Mouse (Mus musculus) natural killer cell, adult 2 months (primary cell): ENCODE measurements around the gene Vars2.
A peak's percentile ranks its signal among the peaks of the same experiment; 100 is the strongest.

Source experiments
- DNase-seq, 2 experiments: peaks; one replicate each; pipeline ENCODE4 v3.0.0; 2022; ENCODE audit warnings: low spot score in 2 of 2

Vars2 gene

DNA sequence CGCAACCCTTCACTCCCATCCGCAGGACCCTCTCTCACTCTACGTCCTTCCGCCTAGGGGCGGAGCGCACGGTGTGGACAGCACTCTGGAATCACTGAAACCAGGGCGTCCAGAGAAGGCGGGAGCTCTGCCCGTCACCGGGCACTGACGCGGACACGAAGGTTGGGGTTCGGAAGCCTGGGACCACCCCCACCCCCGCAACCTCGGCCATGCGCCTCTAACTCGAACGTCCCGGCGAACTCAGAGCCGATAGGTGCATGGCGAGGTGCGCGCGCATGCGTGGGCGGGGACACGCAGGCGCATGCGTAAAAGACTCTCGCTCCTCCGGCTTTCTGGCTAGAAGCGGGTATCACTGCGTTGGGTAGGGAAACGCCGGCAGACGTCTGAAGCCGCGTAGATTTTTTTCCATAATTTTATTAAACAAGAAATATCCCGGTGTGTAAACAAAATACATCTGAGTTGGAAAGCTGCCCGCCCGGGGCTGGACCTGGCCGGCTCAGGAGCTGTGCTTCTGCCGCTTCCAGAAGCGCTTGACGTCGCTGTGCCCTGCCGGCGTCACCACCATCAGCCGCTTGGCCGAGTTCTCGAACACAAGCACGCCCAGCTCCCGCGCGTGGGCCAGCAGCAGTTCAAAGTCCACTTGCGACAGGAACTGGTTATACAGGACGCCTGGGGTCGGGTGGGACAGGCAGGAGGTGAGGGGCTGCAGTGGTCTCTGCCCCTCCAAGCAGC lies at the start of gene Vars2:
TSS of gene Vars2 (minus strand) at position 259 of the 732 bp plus-strand sequence.
- DNase-seq, result peak; percentile 95 to 96

- DNase-seq, result no peak
Observed at GRCm38 (mm10) chr17:35717080-35717479, 49.7 kb upstream of the Vars2 start.

DNA sequence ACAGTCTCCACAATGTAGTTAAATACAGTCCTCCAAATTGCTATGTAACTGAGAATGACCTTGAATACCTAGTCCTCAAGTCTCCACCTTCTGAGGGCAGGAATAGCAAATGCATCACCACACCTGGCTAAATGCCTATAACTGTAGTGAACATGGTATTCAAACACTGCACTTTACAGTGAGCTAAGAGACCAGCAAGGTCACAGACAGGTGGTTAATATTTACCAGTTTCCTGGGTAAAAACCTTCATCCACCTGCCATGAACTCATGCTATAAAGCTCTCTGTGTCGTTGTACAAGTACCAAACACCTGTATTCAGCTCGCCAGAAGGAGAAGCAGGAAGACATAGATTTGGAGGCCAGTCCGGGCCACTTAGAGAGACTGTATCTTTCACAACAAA lies 48.7 kb upstream of the Vars2 start:
- no peak for DNase-seq

DNA sequence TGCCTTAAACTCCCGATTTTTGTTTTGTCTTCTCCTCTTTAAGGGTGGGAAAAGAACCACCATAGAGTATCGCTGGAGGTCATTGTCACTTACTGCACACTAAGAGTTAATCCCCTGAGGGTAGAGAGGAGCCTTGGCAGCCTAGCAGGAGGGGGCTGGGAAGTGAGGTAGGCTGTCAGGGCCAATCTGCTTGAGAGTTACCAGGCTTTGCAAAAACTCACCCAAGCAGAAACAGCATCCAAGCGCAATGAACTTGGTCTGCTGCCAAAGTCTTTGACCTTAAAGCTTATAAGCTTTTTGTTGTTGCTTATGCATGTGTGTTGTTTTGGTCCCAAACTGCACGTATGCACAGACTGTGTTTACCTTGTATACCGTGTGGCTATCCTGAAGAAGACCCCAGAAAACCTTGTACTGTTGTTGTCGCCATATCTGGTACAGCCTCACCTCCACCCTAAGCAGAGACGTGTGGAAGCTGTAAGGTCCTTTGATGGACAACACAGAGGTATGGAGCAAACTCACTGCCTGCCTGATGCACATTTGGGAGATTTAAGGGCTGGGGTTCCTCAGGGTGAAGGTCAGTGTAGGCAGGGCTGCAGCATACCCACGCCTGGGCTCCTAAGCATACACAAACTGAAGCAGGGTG lies 43.4 kb upstream of the Vars2 start:
- no peak for DNase-seq

- no peak for DNase-seq
Observed at GRCm38 (mm10) chr17:35708611-35709010, 41.2 kb upstream of the Vars2 start.

DNA sequence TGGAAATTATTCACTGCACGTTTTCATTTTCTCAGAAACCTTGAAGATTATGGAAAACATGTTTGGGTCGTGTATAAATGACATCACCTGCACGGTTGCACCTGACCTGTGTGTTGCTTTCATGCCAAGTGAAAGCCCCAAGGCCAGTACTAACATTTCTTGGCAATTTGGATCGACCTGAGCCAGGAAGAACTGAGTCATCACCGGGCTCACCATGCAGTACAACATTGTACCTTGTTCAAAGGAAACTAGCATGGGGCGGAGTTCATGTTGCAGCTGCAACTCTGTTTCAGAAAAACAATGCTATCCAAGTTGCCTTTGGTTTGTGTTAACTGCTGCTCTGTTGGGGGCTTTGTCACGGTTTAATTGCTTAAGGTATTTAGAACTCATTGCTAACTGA lies 40.5 kb upstream of the Vars2 start:
- DNase-seq, result no peak

DNA sequence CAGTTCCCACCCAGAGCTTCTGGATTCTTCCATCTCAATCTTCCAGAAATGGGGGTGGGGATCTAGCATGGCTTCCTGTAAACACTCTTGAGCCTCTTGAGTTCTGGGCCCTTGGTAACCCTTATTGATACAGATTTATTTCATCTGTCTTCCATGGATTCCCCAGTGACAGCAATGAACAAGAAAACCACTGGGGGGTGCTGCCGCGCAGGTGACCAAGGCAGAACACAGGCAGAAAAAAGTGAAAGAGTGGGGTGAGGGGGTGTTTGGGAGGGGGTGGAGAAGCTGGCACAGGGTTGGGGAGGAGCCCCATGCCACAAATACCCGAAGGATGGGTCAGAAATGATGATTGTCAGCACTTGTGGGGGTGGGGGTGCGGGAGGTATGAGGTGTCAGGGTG lies 38.4 kb upstream of the Vars2 start:
- no peak for DNase-seq

DNA sequence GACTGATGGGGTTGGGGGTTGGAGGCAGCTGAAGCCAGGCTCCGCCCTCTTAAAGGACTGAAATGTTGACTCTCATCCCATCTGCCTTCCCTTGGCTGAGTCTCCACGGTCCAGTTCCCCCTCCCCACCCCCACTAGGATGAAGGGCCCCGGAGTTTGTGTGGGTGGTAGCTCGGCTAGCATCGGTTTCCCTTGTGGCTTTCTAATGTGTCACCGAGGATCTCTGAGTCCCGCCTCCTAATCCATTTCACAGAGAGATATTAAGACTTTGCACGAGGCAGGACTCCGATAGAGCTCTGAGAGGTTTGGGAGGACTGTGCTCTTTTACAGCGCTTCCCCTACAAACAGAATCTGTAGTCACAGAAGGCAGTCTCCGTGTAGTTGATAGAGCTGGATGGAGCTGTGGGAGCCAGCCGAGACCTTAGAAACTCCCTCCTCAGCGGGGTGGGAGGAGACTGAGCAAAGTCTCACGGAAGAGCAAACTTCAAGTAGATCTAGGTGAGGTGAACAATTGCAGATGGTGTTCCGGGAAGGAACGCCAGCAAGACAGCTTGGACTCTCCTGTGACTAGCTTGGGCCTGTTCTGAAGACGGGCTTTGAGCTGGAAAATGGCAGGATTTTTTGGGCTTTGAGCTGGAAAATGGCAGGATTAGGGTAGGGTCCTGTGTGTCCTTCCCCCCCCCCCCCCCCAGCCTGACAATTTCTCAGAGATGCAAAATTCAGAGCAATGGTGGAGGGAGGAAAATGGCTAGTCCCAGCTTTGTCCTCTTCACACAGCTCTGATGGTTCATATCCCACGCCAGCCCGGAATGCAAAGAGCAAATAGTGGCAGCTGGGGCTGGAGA lies 37.5 kb upstream of the Vars2 start, which contains the start of gene Ddr1:
TSS of gene Ddr1 (minus strand) at position 1 of the 844 bp plus-strand sequence.
- DNase-seq, result peak in 1 of 2 experiments; percentile 19

GRCm38 (mm10) chr17:35703751-35704271 lies 36.4 kb upstream of the Vars2 start:
- no peak for DNase-seq

GRCm38 (mm10) chr17:35703065-35703464 lies 35.7 kb upstream of the Vars2 start:
- DNase-seq, result no peak

DNA sequence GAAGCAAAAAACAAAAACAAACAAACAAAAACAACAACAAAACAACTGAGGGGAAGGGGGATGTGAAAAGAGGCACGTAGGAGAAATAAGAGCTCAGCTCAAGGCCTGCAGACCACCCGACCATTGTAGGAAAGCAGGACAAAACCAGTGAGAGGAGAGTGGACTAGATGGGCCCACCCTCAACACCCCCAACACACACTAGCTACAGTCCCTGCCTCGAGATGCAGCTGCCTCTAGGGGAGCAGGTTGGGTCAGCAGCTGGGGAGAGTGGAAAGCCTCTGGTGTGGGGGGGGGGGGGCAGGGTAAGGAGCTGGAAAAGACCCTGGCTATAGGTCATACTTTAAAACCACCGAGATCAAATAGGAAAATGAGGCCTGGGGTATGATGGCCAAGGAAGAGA lies 35.2 kb upstream of the Vars2 start:
- DNase-seq, result no peak

DNA sequence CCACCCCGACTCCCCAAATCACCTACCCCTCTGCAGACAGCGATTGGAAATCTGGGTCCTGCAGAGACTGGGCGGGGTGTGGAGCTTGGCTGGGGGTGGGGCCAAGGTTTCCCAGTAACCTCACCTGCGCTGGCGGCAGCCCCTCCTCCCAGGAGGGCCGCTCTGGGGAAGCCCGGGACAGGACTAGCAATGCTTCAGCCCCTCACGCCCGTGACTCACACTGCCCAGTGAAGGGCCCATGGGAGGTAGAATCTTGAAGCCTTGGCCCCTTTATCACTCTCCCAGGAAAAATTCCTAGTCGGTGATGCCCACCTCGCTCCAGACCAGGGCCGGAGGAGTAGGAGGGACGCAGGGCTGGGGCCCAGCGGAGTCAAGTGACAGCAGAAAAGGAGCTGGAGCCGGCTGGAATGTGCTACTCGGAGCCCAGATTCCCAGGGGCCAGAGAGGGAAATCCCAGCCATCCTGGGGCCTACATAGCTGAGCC lies 34.6 kb upstream of the Vars2 start:
- DNase-seq, result no peak

DNA sequence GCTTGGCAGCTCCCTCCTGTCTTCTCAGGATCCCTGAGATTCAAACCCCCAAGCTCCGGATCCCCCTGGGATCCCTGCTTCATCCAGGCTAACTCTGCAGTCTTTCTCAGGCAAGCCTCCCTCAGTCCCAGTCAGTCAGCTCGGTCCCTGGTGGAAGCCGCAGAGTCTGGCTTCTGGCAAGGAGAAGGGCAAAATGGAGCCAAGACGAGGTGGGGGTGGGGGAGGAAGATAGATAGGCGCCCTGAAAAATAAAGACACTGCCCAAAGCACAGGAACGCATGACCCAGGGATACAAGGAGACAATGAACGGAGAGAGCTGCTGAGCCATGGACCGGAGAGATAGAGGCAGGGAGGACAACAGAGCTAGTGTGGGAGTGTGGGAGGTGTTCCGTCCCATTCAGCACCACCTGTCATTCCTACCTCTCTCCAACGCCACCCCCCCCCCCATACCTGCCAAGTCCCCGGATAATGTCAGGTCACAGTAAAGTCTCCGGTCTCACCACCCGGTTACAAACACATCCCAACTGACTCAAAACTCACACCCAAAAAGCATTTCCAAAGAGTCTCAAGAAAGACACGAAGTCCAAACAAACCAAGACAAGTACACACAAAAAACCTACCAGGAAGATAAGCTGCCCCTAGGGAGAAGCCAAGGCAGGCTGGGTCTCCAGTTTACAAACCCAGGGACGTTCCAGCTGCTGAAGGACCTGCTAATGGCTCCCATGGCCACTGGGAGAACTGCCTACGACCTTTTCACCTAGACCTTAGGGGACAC lies 34.0 kb upstream of the Vars2 start:
- DNase-seq, result no peak

DNA sequence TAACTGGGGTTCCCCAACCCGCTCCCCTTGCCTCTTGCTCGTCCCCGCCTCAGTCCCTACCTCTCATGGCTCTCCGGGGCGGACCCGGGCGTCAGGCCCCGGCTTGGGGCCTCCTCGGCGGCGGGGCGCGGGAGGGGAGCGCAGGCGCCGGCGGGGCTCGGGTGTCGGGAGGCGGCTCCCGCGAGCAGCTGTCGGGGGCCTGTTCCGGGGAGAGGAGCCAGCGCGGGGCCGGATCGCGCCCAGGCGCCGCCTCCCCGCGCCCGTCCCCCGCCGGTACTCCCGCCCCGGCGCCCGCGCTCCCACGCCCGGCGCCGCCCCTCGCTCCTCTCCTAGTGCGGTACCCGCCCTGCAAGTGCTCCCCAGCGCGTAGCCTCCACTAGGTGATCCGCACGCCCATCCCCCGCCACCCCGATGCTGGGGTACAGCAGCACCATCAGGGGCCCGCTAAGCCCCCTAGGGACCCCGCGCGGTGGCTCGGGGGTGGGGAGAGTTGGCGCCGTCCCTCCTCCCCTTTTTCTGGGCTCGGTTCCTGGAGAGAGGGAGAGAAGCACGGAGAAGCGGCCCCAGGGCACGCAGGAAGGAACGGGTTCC lies 33.1 kb upstream of the Vars2 start:
- no peak for DNase-seq

DNA sequence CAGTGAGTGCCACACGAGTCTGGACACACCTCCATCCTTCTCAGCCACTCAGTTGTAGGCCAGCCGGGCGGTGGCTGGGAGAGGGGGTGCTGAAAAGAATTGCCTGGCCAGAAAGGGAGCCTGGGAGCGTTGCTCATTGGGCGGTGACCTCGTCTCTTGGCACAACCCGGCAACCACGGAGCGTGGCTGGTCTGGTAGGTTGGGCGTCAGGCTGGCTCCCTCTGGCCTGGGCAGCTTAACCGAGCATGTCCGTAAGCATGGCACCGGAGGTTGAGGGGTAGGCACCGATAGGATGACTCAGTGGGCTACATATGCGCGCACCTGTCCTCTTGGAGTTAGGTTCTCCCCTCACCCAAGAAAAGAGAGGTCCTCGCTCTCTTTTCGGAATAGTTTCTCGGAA lies 32.5 kb upstream of the Vars2 start:
- no peak for DNase-seq

- DNase-seq, result no peak
Observed at GRCm38 (mm10) chr17:35698501-35698883, 31.1 kb upstream of the Vars2 start.

GRCm38 (mm10) chr17:35697759-35698500 lies 30.5 kb upstream of the Vars2 start:
- no peak for DNase-seq

DNA sequence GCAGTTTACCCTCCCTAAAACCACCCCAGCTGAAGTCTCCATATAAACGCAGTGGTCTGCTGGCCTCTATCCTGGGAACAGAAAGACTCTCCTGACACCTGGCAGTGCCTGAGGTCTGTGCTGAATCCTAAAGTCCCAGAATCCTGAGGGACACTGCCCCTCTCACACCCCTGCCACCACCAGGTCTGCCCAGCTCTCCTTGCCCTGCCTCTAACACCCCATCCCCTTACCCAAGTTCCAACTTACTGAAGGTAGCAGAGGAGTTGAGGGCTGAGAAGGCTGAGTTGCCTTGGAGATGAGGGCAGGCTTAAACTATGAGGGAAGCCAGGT lies 30.0 kb upstream of the Vars2 start:
- DNase-seq, result no peak

GRCm38 (mm10) chr17:35696691-35697090 lies 29.3 kb upstream of the Vars2 start:
- DNase-seq, result no peak

DNA sequence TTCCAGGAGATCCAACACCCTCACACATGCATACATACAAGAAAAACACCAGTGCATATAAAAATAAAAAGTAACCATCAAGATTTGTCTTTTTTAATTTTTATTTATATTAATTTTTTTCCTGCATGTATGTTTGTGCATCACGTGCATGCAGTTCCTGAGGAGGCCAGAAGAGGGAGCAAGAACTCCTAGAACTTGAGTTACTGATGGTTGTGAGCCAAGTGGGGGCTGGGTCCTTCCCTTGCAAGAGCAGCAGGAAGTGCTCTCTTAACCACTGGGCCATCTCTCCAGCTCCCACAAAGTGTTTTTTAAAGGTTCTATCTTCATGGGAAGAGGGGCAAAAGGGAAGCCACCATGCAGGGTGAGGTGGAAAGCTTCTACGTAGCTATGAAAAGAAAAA lies 27.9 kb upstream of the Vars2 start:
- peak in 1 of 2 experiments; percentile 24 for DNase-seq
